Mouse (Mus musculus): ENCODE data around the gene Uqcc2. TPM values are rescaled to one million over a fixed set of nuclear protein-coding genes. Genes with fewer than 3 reads are reported as not detected.
A peak's percentile ranks its signal among the peaks of the same experiment; 100 is the strongest.

Gene Uqcc2
- polyA plus RNA-seq, 1 experiment from 2014 or later = 353 TPM

- ATAC-seq (ENCODE audit: low FRiP score, low TSS enrichment) (no peak), DNase-seq (no peak)
- WGBS = 45% methylated on average over 3 of the region's 3 CpGs
- Histone ChIP-seq H3K4me3 (replicated peaks; ENCODE audit: low read depth, low read length) (no peak overlapping the region), H3K36me3 (ENCODE audit: control insufficient read depth, insufficient read depth, low read length) (no peaks in the 10 kb centered on the region), H3K9ac (replicated peaks; ENCODE audit: low read length) (no peak overlapping the region), H3K9me3 (ENCODE audit: control insufficient read depth, low read length) (no peaks in the 10 kb centered on the region), H3K27me3 (ENCODE audit: control insufficient read depth, insufficient read depth, low read length) (no peaks in the 10 kb centered on the region), H3K4me2 (ENCODE audit: low read length) (no peak overlapping the region), H3K27ac (replicated peaks; ENCODE audit: low read depth, low read length) (no peak overlapping the region), H3K4me1 (ENCODE audit: control insufficient read depth, insufficient read depth, low read length) (peaks cover 41% of the 10 kb centered on the region)
Observed at GRCm38 (mm10) chr17:27134715-27135114, 999 bp upstream of the Uqcc2 start.

GRCm38 (mm10) chr17:27134187-27134586, 471 bp upstream of the Uqcc2 start:
- Histone ChIP-seq H3K9ac (replicated peaks; ENCODE audit: low read length) (peak overlapping the region; percentile 82; the same call in 1 of the 2 replicates), H3K36me3 (ENCODE audit: control insufficient read depth, insufficient read depth, low read length) (no peaks in the 10 kb centered on the region), H3K27me3 (ENCODE audit: control insufficient read depth, insufficient read depth, low read length) (no peaks in the 10 kb centered on the region), H3K4me3 (replicated peaks; ENCODE audit: low read depth, low read length) (peak overlapping the region; percentile 65), H3K4me2 (ENCODE audit: low read length) (peak overlapping the region; percentile 56), H3K27ac (replicated peaks; ENCODE audit: low read depth, low read length) (peak overlapping the region; percentile 90), H3K4me1 (ENCODE audit: control insufficient read depth, insufficient read depth, low read length) (peaks cover 41% of the 10 kb centered on the region), H3K9me3 (ENCODE audit: control insufficient read depth, low read length) (no peaks in the 10 kb centered on the region)
- 28% methylated on average over 9 of the region's 9 CpGs for WGBS
- DNase-seq (no peak), ATAC-seq (ENCODE audit: low FRiP score, low TSS enrichment) (peak; percentile 21; the same call in 1 of the 2 replicates)

- Histone ChIP-seq H3K9ac (replicated peaks; ENCODE audit: low read length) (no peak overlapping the region), H3K4me1 (ENCODE audit: control insufficient read depth, insufficient read depth, low read length) (peaks cover 44% of the 10 kb centered on the region), H3K27ac (replicated peaks; ENCODE audit: low read depth, low read length) (no peak overlapping the region), H3K9me3 (ENCODE audit: control insufficient read depth, low read length) (no peaks in the 10 kb centered on the region), H3K36me3 (ENCODE audit: control insufficient read depth, insufficient read depth, low read length) (no peaks in the 10 kb centered on the region), H3K4me2 (ENCODE audit: low read length) (no peak overlapping the region), H3K4me3 (replicated peaks; ENCODE audit: low read depth, low read length) (no peak overlapping the region), H3K27me3 (ENCODE audit: control insufficient read depth, insufficient read depth, low read length) (no peaks in the 10 kb centered on the region)
- no peak for ATAC-seq (ENCODE audit: low FRiP score, low TSS enrichment)
- no peak for DNase-seq
- WGBS = 91% methylated on average over 10 of the region's 10 CpGs
Observed at GRCm38 (mm10) chr17:27132238-27132637, 1.5 kb downstream of the Uqcc2 start.

GRCm38 (mm10) chr17:27131240-27131665, 2.5 kb downstream of the Uqcc2 start:
- H3K4me2 ChIP-seq (ENCODE audit: low read length) = no peak overlapping the region
- DNase-seq (no peak), ATAC-seq (ENCODE audit: low FRiP score, low TSS enrichment) (no peak)
- no peaks in the 10 kb centered on the region for H3K36me3 ChIP-seq (ENCODE audit: control insufficient read depth, insufficient read depth, low read length)
- H3K4me3 ChIP-seq (replicated peaks; ENCODE audit: low read depth, low read length) = no peak overlapping the region
- H3K9ac ChIP-seq (replicated peaks; ENCODE audit: low read length) = no peak overlapping the region
- H3K27ac ChIP-seq (replicated peaks; ENCODE audit: low read depth, low read length) = no peak overlapping the region
- H3K9me3 ChIP-seq (ENCODE audit: control insufficient read depth, low read length) = no peaks in the 10 kb centered on the region
- H3K27me3 ChIP-seq (ENCODE audit: control insufficient read depth, insufficient read depth, low read length) = no peaks in the 10 kb centered on the region
- 85% methylated on average over 10 of the region's 10 CpGs for WGBS
- peaks cover 49% of the 10 kb centered on the region for H3K4me1 ChIP-seq (ENCODE audit: control insufficient read depth, insufficient read depth, low read length)

GRCm38 (mm10) chr17:27130246-27130645, 3.5 kb downstream of the Uqcc2 start:
- peaks cover 55% of the 10 kb centered on the region for H3K4me1 ChIP-seq (ENCODE audit: control insufficient read depth, insufficient read depth, low read length)
- no peaks in the 10 kb centered on the region for H3K36me3 ChIP-seq (ENCODE audit: control insufficient read depth, insufficient read depth, low read length)
- no peak overlapping the region for H3K4me3 ChIP-seq (replicated peaks; ENCODE audit: low read depth, low read length)
- DNase-seq (peak; percentile 69), ATAC-seq (ENCODE audit: low FRiP score, low TSS enrichment) (no peak)
- H3K9ac ChIP-seq (replicated peaks; ENCODE audit: low read length) = 0 out of 2 replicates have a peak overlapping the region, but pooled peaks have one; percentile 16
- H3K27ac ChIP-seq (replicated peaks; ENCODE audit: low read depth, low read length) = peak overlapping the region; percentile 64
- 58% methylated on average over 9 of the region's 9 CpGs for WGBS
- no peaks in the 10 kb centered on the region for H3K27me3 ChIP-seq (ENCODE audit: control insufficient read depth, insufficient read depth, low read length)
- H3K9me3 ChIP-seq (ENCODE audit: control insufficient read depth, low read length) = no peaks in the 10 kb centered on the region
- H3K4me2 ChIP-seq (ENCODE audit: low read length) = peak overlapping the region; percentile 6; the same call in 1 of the 2 replicates

- Histone ChIP-seq H3K4me2 (ENCODE audit: low read length) (0 out of 2 replicates have a peak overlapping the region, but pooled peaks have one; percentile 6), H3K9ac (replicated peaks; ENCODE audit: low read length) (0 out of 2 replicates have a peak overlapping the region, but pooled peaks have one; percentile 16), H3K4me1 (ENCODE audit: control insufficient read depth, insufficient read depth, low read length) (peaks cover 56% of the 10 kb centered on the region), H3K27ac (replicated peaks; ENCODE audit: low read depth, low read length) (peak overlapping the region; percentile 64), H3K4me3 (replicated peaks; ENCODE audit: low read depth, low read length) (no peak overlapping the region), H3K9me3 (ENCODE audit: control insufficient read depth, low read length) (no peaks in the 10 kb centered on the region), H3K36me3 (ENCODE audit: control insufficient read depth, insufficient read depth, low read length) (peaks cover 2% of the 10 kb centered on the region; the same call in 1 of the 2 replicates), H3K27me3 (ENCODE audit: control insufficient read depth, insufficient read depth, low read length) (no peaks in the 10 kb centered on the region)
- 90% methylated on average over 7 of the region's 7 CpGs for WGBS
- no peak for DNase-seq
- ATAC-seq (ENCODE audit: low FRiP score, low TSS enrichment) = no peak
Observed at GRCm38 (mm10) chr17:27129819-27130218, 3.9 kb downstream of the Uqcc2 start.

GRCm38 (mm10) chr17:27129291-27129690, 4.4 kb downstream of the Uqcc2 start:
- DNase-seq (no peak), ATAC-seq (ENCODE audit: low FRiP score, low TSS enrichment) (no peak)
- H3K4me3 ChIP-seq (replicated peaks; ENCODE audit: low read depth, low read length) = no peak overlapping the region
- H3K36me3 ChIP-seq (ENCODE audit: control insufficient read depth, insufficient read depth, low read length) = peaks cover 7% of the 10 kb centered on the region; the same call in 1 of the 2 replicates
- 0 out of 2 replicates have a peak overlapping the region, but pooled peaks have one; percentile 5 for H3K27ac ChIP-seq (replicated peaks; ENCODE audit: low read depth, low read length)
- 72% methylated on average over 13 of the region's 13 CpGs for WGBS
- no peaks in the 10 kb centered on the region for H3K27me3 ChIP-seq (ENCODE audit: control insufficient read depth, insufficient read depth, low read length)
- no peak overlapping the region for H3K9ac ChIP-seq (replicated peaks; ENCODE audit: low read length)
- peaks cover 56% of the 10 kb centered on the region for H3K4me1 ChIP-seq (ENCODE audit: control insufficient read depth, insufficient read depth, low read length)
- no peak overlapping the region for H3K4me2 ChIP-seq (ENCODE audit: low read length)
- H3K9me3 ChIP-seq (ENCODE audit: control insufficient read depth, low read length) = no peaks in the 10 kb centered on the region

- H3K4me1 ChIP-seq (ENCODE audit: control insufficient read depth, insufficient read depth, low read length) = peaks cover 53% of the 10 kb centered on the region
- H3K9me3 ChIP-seq (ENCODE audit: control insufficient read depth, low read length) = no peaks in the 10 kb centered on the region
- peaks cover 18% of the 10 kb centered on the region for H3K36me3 ChIP-seq (ENCODE audit: control insufficient read depth, insufficient read depth, low read length)
- H3K9ac ChIP-seq (replicated peaks; ENCODE audit: low read length) = no peak overlapping the region
- H3K27ac ChIP-seq (replicated peaks; ENCODE audit: low read depth, low read length) = no peak overlapping the region
- DNase-seq (no peak), ATAC-seq (ENCODE audit: low FRiP score, low TSS enrichment) (no peak)
- H3K4me3 ChIP-seq (replicated peaks; ENCODE audit: low read depth, low read length) = no peak overlapping the region
- WGBS = 94% methylated on average over 5 of the region's 5 CpGs
- no peaks in the 10 kb centered on the region for H3K27me3 ChIP-seq (ENCODE audit: control insufficient read depth, insufficient read depth, low read length)
- no peak overlapping the region for H3K4me2 ChIP-seq (ENCODE audit: low read length)
Observed at GRCm38 (mm10) chr17:27128189-27128588, 5.5 kb downstream of the Uqcc2 start.

GRCm38 (mm10) chr17:27126974-27127373, 6.7 kb downstream of the Uqcc2 start:
- H3K36me3 ChIP-seq (ENCODE audit: control insufficient read depth, insufficient read depth, low read length) = peaks cover 30% of the 10 kb centered on the region
- ATAC-seq (ENCODE audit: low FRiP score, low TSS enrichment) (no peak), DNase-seq (no peak)
- H3K4me1 ChIP-seq (ENCODE audit: control insufficient read depth, insufficient read depth, low read length) = peaks cover 48% of the 10 kb centered on the region
- H3K9ac ChIP-seq (replicated peaks; ENCODE audit: low read length) = peak overlapping the region; percentile 37; the same call in 1 of the 2 replicates
- 85% methylated on average over 10 of the region's 10 CpGs for WGBS
- no peak overlapping the region for H3K4me2 ChIP-seq (ENCODE audit: low read length)
- H3K4me3 ChIP-seq (replicated peaks; ENCODE audit: low read depth, low read length) = no peak overlapping the region
- no peaks in the 10 kb centered on the region for H3K27me3 ChIP-seq (ENCODE audit: control insufficient read depth, insufficient read depth, low read length)
- no peaks in the 10 kb centered on the region for H3K9me3 ChIP-seq (ENCODE audit: control insufficient read depth, low read length)
- H3K27ac ChIP-seq (replicated peaks; ENCODE audit: low read depth, low read length) = peak overlapping the region; percentile 66

Measured in midbrain, embryonic 14.5 days (tissue).